Mouse (Mus musculus) embryonic stem cell, embryonic (primary cell): ENCODE results near the gene Il12rb1.

Experiments
- CTCF ChIA-PET, 4 experiments: fragments of 300-600 bp in 2 of 4; fragments of 350-600 bp in 2 of 4; sonication (Branson Sonifier 250); formaldehyde crosslinking; loops; one replicate each; lab custom pipeline; 2022; ENCODE audit warnings: inconsistent platforms in 2 of 4; lab: Charles Lee
- POLR2A ChIA-PET, 4 experiments: fragments of 300-600 bp in 2 of 4; fragments of 350-600 bp in 2 of 4; sonication (Branson Sonifier 250); formaldehyde crosslinking; loops; one replicate each; lab custom pipeline; 2022; ENCODE audit warnings: antibody characterized with exemption in 4 of 4, inconsistent platforms in 1 of 4; lab: Charles Lee

Il12rb1 gene

DNA sequence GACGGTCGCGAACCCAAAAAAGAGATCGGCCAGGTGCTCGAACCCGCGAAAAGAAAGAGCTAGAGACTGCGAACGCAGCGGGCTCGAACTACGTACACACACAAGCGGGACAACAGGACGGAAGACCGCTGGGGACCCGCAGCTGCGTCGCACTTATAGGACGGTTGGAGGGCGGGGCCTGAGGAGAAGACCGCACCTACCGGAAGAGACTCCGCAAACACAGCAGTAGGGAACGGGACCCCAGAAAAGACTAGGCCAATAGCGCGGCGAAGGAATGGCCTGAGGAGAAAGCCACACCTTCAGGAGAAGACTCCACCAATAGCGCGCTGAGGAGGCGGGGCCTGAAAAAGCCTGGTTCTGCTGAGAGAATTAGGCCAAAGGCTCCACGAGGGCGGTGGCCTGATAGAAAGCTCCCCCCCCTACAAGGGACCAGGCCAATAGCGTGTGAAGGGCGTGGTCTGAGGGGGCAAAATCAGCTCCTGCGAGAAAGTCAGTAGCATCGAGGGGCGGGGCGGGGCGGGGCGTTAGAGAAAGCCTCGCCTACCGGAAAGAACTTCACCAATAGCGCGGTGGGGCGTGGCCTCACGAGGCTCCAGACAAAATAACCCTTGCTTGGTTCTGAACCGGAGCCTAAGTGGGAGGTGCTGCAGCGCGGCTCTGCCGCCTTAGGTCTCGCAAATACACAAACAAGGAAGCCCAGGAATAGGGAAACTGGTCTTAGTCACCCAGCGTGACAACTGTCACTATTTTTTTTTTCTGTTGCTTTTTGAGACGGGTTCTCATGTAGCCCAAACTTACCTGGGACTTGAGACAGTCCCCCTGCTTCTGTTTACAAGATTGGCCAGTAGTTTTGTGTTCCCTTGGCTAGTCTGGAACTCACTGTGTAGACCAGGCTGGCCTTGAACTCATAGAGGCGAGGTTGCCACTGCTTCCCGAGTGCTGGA lies 31.4 kb downstream of the Il12rb1 start, which contains the start of gene Arrdc2:
Arrdc2 (minus strand) TSS at position 313 of the 944 bp plus-strand sequence.
- POLR2A ChIA-PET: interaction anchor here (0.5 to 12.1 kb wide), 277 partner anchors 8 to 1017 kb away, joined by 3 to 391 read pairs (median 5); partner anchors contain the start of genes Lsm4 (in 4 of the 4), Mpv17l2 (in 4 of the 4), Gm3336 (in 3 of the 4) and Iqcn (in 3 of the 4)
- CTCF ChIA-PET: interaction anchor here (0.6 to 6.6 kb wide), 85 partner anchors 9 to 682 kb away, joined by 3 to 92 read pairs (median 6); partner anchors contain the start of genes Gm3336 (in 3 of the 4), Lsm4 (in 2 of the 4), Jund (in 1 of the 4) and Klhl26 (in 1 of the 4)

- POLR2A ChIA-PET: interaction anchor here in 3 of 4 experiments (0.7 to 12.1 kb wide), 63 partner anchors 8 to 521 kb away, joined by 3 to 391 read pairs (median 22); partner anchors contain the start of genes Rpl18a (in 3 of the 3), Lsm4 (in 2 of the 3), Mast3 (in 2 of the 3) and Mpv17l2 (in 2 of the 3)
Observed at GRCm38 (mm10) chr8:70840590-70840989, 32.3 kb downstream of the Il12rb1 start.

GRCm38 (mm10) chr8:70841147-70842072 lies 33.2 kb downstream of the Il12rb1 start:
- ChIA-PET POLR2A (interaction anchor here in 3 of 4 experiments (0.6 to 12.1 kb wide), 47 partner anchors 8 to 482 kb away, joined by 3 to 391 read pairs (median 22); partner anchors contain the start of genes Rpl18a (in 3 of the 3), Pik3r2 (in 2 of the 3), Ccdc124 (in 1 of the 3) and Gdf15 (in 1 of the 3)), CTCF (interaction anchor here (0.5 to 8.0 kb wide), 59 partner anchors 8 to 677 kb away, joined by 3 to 140 read pairs (median 4); partner anchors contain the start of genes Gm3336 (in 2 of the 4), Homer3 (in 1 of the 4), Jund (in 1 of the 4) and Lsm4 (in 1 of the 4))

More at GRCm38 (mm10) chr8:70840590-70840989, 32.3 kb downstream of the Il12rb1 start:
- CTCF ChIA-PET: interaction anchor here (0.6 to 8.0 kb wide), 51 partner anchors 9 to 558 kb away, joined by 3 to 140 read pairs (median 4); partner anchors contain the start of genes Gm3336 (in 2 of the 4), Homer3 (in 1 of the 4), Lsm4 (in 1 of the 4) and Mpv17l2 (in 1 of the 4)

DNA sequence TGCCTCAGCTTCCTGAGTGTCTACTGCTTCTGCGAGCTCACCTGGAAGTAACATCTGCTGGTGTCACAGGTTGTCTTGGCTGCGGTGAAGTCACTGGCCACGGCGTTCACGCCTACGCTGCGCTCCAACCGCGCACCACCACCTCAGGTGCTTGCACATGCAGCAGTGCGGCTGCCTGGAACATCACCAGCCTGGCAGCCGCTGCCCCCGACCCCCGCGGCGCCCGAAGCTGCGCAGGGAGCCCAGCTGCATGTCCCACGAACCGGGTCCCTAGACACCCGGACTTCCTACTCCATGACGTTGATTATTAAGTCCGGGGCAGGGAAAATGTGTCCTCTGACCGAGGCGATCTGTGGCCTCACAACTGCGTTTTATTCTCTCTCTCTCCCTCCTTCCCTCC lies 34.2 kb downstream of the Il12rb1 start:
- ChIA-PET POLR2A (interaction anchor here in 3 of 4 experiments (0.5 to 12.1 kb wide), 27 partner anchors 9 to 231 kb away, joined by 3 to 391 read pairs (median 4); partner anchors contain the start of genes Jund (in 2 of the 3), Iqcn (in 1 of the 3), Mpv17l2 (in 1 of the 3) and Pgpep1 (in 1 of the 3)), CTCF (interaction anchor here in 3 of 4 experiments (0.7 to 8.0 kb wide), 19 partner anchors 14 to 175 kb away, joined by 3 to 140 read pairs (median 6); partner anchors contain the start of genes Gm3336 (in 1 of the 3), Jund (in 1 of the 3), Mpv17l2 (in 1 of the 3) and Pde4c (in 1 of the 3))

DNA sequence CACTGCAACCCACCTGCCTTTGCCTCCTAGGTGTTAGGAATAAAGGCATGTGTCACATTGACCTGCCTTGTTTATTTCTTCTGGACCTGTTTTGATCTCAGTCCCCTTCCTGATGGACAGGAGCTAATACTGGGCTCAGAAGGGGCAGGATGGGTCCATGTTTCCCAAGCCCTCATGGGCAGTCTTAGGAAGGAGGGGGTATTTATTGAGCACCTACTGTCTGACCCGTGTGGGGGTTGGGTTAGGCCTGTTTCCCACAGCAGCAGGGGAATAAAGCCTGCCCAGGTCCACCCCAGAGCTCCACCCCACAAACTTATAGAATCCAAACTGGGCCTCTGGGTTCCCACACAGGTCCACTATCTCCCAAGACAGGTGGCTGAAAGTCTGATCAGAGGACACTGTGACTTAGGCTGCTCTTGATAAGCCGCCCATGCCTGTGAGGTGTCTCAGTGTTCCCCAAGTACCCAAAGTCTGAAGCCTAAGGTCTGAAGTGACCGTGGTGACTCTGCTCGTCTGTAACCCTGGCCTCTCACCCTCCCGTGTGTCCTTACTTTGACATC lies 35.0 kb downstream of the Il12rb1 start:
- CTCF ChIA-PET: interaction anchor here in 3 of 4 experiments (1.5 to 8.0 kb wide), 17 partner anchors 10 to 122 kb away, joined by 3 to 140 read pairs (median 17); partner anchors contain the start of genes Gm3336 (in 1 of the 3), Mpv17l2 (in 1 of the 3) and Pde4c (in 1 of the 3)
- POLR2A ChIA-PET: interaction anchor here in 3 of 4 experiments (0.6 to 12.1 kb wide), 17 partner anchors 9 to 232 kb away, joined by 3 to 391 read pairs (median 12); partner anchors contain the start of genes Jund (in 1 of the 3), Mpv17l2 (in 1 of the 3) and Rpl18a (in 1 of the 3)

DNA sequence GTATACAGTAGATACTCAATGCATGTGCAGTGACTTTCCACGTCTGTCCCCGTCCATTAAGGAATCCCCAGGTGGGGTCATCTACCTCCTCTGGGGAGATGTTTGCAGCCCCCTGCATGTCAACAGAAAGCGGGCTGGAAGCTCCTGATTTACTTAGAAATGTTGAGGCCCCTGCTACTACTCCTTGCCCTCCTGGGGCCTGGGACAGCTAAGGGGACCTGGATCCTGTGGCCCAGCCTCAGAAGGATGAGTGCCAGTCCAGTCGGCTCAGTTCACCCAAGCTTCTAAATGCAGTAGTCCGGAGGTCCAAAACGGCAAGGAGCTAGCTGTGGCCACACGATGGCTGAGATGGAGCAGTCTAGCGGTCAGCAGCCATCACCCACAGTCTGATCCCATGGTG lies 35.7 kb downstream of the Il12rb1 start:
- ChIA-PET CTCF (interaction anchor here (0.7 to 8.0 kb wide), 93 partner anchors 9 to 640 kb away, joined by 3 to 140 read pairs (median 6); partner anchors contain the start of genes Kcnn1 (in 3 of the 4), Gm3336 (in 2 of the 4), Lsm4 (in 1 of the 4) and Map1s (in 1 of the 4)), POLR2A (interaction anchor here in 3 of 4 experiments (0.6 to 12.1 kb wide), 47 partner anchors 8 to 1396 kb away, joined by 3 to 201 read pairs (median 6); partner anchors contain the start of genes Kcnn1 (in 2 of the 3), Rpl18a (in 2 of the 3), Slc5a5 (in 2 of the 3) and Ap1m1 (in 1 of the 3))

DNA sequence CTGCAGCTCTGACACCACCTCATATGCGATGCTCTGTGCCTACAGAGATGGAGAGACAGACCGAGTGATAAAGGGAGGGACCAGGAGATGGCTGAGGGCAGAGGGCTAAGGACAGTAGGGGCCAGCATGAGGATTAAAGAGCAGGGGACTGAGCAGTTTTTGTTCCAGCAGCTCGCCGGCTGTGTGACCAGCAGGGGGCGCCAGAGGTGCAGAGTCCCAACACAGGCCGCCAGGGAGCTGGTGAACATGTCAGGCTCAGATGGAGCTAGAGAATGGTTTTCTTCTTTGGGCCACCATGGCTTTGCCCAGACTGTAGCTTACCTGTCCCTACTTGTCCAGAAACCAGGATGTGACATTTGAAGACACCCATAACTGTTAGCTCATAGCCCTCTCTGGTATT lies 36.3 kb downstream of the Il12rb1 start:
- CTCF ChIA-PET: interaction anchor here (0.5 to 8.0 kb wide), 130 partner anchors 9 to 742 kb away, joined by 3 to 140 read pairs (median 5); partner anchors contain the start of genes Gm3336 (in 3 of the 4), Kcnn1 (in 3 of the 4), Mast3 (in 2 of the 4) and Mpv17l2 (in 2 of the 4)

GRCm38 (mm10) chr8:70845108-70845507 lies 36.9 kb downstream of the Il12rb1 start:
- CTCF ChIA-PET: interaction anchor here (0.5 to 8.0 kb wide), 129 partner anchors 8 to 741 kb away, joined by 3 to 140 read pairs (median 5); partner anchors contain the start of genes Gm3336 (in 3 of the 4), Kcnn1 (in 3 of the 4), Mast3 (in 2 of the 4) and Mpv17l2 (in 2 of the 4)
- POLR2A ChIA-PET: interaction anchor here (0.6 to 12.1 kb wide), 66 partner anchors 9 to 215 kb away, joined by 3 to 201 read pairs (median 4); partner anchors contain the start of genes Rpl18a (in 3 of the 4), Kcnn1 (in 2 of the 4), Slc5a5 (in 2 of the 4) and Gm3336 (in 1 of the 4)

More for the DNA sequence above, 36.3 kb downstream of the Il12rb1 start:
- POLR2A ChIA-PET: interaction anchor here (0.6 to 12.1 kb wide), 69 partner anchors 8 to 1395 kb away, joined by 3 to 201 read pairs (median 4); partner anchors contain the start of genes Rpl18a (in 3 of the 4), Kcnn1 (in 2 of the 4), Slc5a5 (in 2 of the 4) and Ap1m1 (in 1 of the 4)

GRCm38 (mm10) chr8:70846371-70847154 lies 38.3 kb downstream of the Il12rb1 start:
- ChIA-PET CTCF (interaction anchor here (0.5 to 8.0 kb wide), 18 partner anchors 10 to 173 kb away, joined by 3 to 140 read pairs (median 4); partner anchors contain the start of genes Gm3336 (in 1 of the 4), Lsm4 (in 1 of the 4), Map1s (in 1 of the 4) and Rab3a (in 1 of the 4)), POLR2A (interaction anchor here in 3 of 4 experiments (0.7 to 12.1 kb wide), 22 partner anchors 7 to 307 kb away, joined by 3 to 157 read pairs (median 6); partner anchors contain the start of genes Kcnn1 (in 2 of the 3), Rpl18a (in 2 of the 3), Arrdc2 (in 1 of the 3) and Jund (in 1 of the 3))

GRCm38 (mm10) chr8:70849333-70849990 lies 41.2 kb downstream of the Il12rb1 start:
- POLR2A ChIA-PET: interaction anchor here in 3 of 4 experiments (0.5 to 12.6 kb wide), 24 partner anchors 5 to 177 kb away, joined by 3 to 157 read pairs (median 4); partner anchors contain the start of genes Arrdc2 (in 3 of the 3), Rpl18a (in 2 of the 3), Jund (in 1 of the 3) and Lsm4 (in 1 of the 3)
- CTCF ChIA-PET: interaction anchor here in 2 of 4 experiments (0.6 to 1.5 kb wide), 7 partner anchors 8 to 131 kb away, joined by 3 to 7 read pairs (median 4); partner anchors contain the start of gene Gm3336 (in 1 of the 2)

DNA sequence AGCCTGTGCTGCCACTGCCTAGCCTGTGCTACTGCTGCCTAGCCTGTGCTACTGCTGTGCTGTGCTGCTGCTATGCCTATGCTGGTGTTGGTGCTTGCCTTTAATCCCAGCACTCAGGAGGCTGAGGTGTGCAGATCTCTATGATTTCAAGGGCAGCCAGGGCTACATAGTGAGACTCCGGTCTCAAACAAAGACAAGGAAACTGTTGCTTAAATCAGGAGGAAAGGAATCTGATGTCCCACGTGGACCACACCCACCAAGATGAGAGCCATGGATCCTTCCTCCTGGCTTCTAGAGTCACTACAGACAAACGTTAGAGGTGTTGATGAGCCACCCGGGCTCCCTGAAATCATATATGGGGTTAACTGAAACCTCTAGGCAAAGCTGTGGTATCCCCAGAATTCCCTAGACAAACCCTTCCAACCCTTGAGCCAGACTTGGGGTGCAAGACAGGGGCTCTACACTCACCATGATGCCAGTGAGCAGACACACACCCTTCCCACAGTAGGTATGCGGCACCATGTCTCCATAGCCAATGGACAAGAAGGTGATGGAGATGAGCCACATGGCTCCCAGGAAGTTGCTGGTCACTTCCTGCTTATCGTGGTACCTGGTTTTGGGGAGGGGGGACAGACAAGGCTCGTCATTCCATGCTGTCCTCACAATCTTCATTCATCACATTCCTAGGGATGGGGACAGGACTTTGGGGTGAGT lies 42.0 kb downstream of the Il12rb1 start:
- ChIA-PET POLR2A (interaction anchor here in 3 of 4 experiments (0.8 to 12.6 kb wide), 19 partner anchors 4 to 177 kb away, joined by 3 to 157 read pairs (median 4); partner anchors contain the start of genes Arrdc2 (in 3 of the 3), Rpl18a (in 2 of the 3) and Lsm4 (in 1 of the 3)), CTCF (interaction anchor here in 2 of 4 experiments (0.6 to 1.5 kb wide), 5 partner anchors 9 to 132 kb away, joined by 3 to 7 read pairs (median 4); partner anchors contain the start of gene Gm3336 (in 1 of the 2))

- POLR2A ChIA-PET: interaction anchor here in 3 of 4 experiments (0.6 to 12.6 kb wide), 13 partner anchors 7 to 159 kb away, joined by 3 to 157 read pairs (median 5); partner anchors contain the start of genes Arrdc2 (in 3 of the 3), Jund (in 1 of the 3) and Rpl18a (in 1 of the 3)
- CTCF ChIA-PET: interaction anchor here in 2 of 4 experiments (0.6 to 1.3 kb wide), 3 partner anchors 10 to 30 kb away, joined by 3 to 6 read pairs (median 3); partner anchors contain the start of gene Arrdc2 (in 1 of the 2)
Observed at GRCm38 (mm10) chr8:70850947-70851346, 42.7 kb downstream of the Il12rb1 start.
